Mouse (Mus musculus) c-Kit-negative CD71-positive TER-119-positive erythroid progenitor cells, embryonic 14.5 days (primary cell): ENCODE data around the gene Fkbp10.

Source experiments
- DNase-seq: peaks from one replicate; pipeline ENCODE4 v3.0.0-alpha.2; 2013; ENCODE audit warnings: low read depth, low spot score

Gene Fkbp10

DNA sequence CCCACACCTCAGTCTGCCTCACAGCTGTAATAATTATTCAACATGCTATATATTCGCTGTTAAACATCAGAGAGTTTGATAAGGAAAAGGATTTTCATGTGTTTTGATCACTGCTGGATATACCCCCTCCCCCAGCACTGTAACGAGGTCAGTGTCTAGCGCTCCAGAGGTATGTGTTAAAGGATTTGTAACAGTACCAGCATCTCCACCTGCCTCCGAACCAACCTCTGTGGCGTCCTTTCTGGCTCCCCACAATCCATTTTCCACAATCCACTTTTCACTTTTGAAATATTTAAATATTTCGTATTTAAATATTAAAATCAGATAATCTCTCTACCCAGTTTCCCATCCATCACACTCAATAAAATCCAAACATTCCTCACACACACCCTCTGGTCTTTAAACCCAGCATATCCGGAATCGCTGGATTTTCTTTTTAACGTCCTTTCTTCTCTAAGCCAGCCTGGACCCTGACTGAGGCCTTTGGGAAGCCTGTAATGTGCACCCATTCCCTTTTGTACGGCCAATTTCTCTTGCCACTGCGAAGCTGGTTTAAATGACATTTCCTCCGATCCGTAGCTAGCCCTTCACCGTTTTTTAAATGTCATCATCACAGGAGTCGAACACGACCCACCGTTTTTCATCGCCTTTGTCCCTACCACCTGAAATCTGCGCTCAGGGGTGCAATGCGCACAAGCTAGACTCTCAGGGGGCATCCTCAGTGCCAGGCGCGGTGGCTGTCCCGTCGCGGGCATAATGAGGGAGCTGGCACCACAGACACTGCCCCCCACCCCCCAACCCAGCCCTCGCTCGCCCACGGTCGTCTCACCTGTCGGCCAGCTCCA is 56.1 kb downstream of the Fkbp10 start:
- peak; percentile 11 for DNase-seq

DNA sequence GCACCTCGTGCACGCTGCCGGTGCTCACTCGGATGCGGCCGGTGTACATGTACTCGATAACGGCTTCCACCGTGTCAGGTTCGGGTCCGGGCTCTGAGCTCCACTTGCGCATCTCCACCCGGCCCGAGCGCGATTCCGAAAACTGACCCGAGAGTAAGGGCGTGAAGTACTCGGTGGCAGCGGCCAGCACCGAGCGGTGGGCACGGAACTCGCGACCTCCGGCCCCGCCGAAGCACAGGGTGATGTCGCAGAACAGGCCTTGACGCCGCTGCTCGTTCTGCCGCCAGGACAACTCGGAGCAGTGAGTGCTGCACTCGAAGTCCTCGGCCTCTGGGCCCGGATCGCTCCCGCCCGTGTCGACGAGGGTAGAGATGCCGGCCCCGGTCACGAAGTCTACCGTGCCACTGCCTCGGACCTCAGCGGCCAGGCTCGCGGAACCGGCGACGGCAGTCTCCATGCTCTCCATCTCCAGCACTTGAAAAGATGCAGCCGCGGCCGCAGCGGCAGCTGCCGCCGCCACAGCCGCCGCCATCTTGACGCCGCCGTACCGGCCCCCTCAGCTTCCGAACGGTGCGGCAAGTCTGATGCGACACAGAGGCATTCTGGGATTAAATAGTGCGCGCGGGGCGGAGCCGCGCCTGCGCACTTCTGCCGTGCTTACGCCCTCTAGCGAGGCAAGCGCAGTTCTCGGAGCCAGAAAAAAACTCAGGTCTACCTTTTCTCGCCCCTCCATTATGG is 56.9 kb downstream of the Fkbp10 start, which contains the start of gene Klhl11:
Klhl11 (minus strand) TSS at position 545 of the 738 bp plus-strand sequence.
- peak; percentile 92 for DNase-seq

DNA sequence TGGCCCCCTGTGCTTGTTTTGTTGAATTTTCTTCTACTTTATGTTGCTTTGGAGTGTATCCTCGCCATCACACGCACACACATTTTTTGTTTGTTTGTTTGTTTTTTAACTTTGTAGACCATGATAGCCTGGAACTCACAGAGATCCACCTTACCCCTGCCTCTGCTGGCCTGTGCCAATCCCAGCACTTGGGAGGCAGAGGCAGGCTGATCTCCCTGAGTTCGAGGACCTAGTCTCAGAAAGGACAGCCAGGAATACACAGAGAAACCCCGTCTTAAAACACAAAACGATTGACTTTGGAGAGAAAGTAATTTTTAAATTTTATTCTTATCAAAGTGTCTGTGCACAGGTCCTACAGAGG is 57.4 kb downstream of the Fkbp10 start:
- no peak for DNase-seq
